Mouse (Mus musculus) heart, embryonic 15.5 days (tissue): Measurements from ENCODE around the gene Fbln5. TPM values are rescaled to one million over a fixed set of nuclear protein-coding genes. Genes with fewer than 3 reads are reported as not detected.

Source experiments
- ATAC-seq: fragments of 200-750 bp; cut with Nextera tagmentation; replicated peaks from 2 replicates; pipeline ENCODE4 v1.8.0; 2017; ENCODE audit warnings: low read depth, moderate TSS enrichment; ENCODE audit not compliant: insufficient number of reproducible peaks, insufficient read depth, low FRiP score
- H3K27ac ChIP-seq: fragments of 300-500 bp; sonication (generic); 2 replicates; pipeline ENCODE4 v1.5.1; 2015; ENCODE audit warnings: mild to moderate bottlenecking, inconsistent platforms
- H3K27me3 ChIP-seq: fragments of 300-500 bp; sonication (generic); 2 replicates; pipeline ENCODE4 v1.6.1; 2015; ENCODE audit warnings: inconsistent platforms
- H3K36me3 ChIP-seq: fragments of 300-500 bp; sonication (generic); 2 replicates; pipeline ENCODE4 v1.6.1; 2015; ENCODE audit warnings: mild to moderate bottlenecking, inconsistent platforms
- H3K4me1 ChIP-seq: fragments of 300-500 bp; sonication (generic); replicated peaks from 2 replicates; pipeline ENCODE4 v1.6.1; 2015; ENCODE audit warnings: inconsistent platforms
- H3K4me2 ChIP-seq: fragments of 300-500 bp; sonication (generic); 2 replicates; pipeline ENCODE4 v1.6.1; 2015; ENCODE audit warnings: inconsistent platforms, mild to moderate bottlenecking, moderate library complexity
- H3K4me3 ChIP-seq: fragments of 300-500 bp; sonication (generic); 2 replicates; pipeline ENCODE4 v1.5.1; 2015; ENCODE audit warnings: mild to moderate bottlenecking, inconsistent platforms
- H3K9ac ChIP-seq: fragments of 300-500 bp; sonication (generic); 2 replicates; pipeline ENCODE4 v1.6.1; 2015; ENCODE audit warnings: mild to moderate bottlenecking, inconsistent platforms
- H3K9me3 ChIP-seq: fragments of 300-500 bp; sonication (generic); replicated peaks from 2 replicates; pipeline ENCODE4 v1.6.1; 2016; ENCODE audit warnings: inconsistent platforms
- WGBS: fragments of 180-500 bp; shearing (Covaris S2); methylation state at CpG from one replicate; pipeline ENCODE4 v1.1.7; 2015; ENCODE audit warnings: mixed read lengths; 5-methylcytosine and 5-hydroxymethylcytosine counted together
- polyA plus RNA-seq: library from polyadenylated mRNA; unstranded; fragments of >200 nt; fragmentation: Nextera tagmentation; extraction: Ambion mirVana; gene quantifications from 2 replicates; pipeline ENCODE4 v1.2.1, GENCODE M21; 2015

The Fbln5 gene
- polyA plus RNA-seq = 215 and 348 TPM in 2 replicates

- H3K9me3 ChIP-seq = no peaks in the 10 kb centered on the region
- H3K4me1 ChIP-seq = peaks cover 14% of the 10 kb centered on the region
- H3K4me2 ChIP-seq = peak within 1 kb of the TSS; percentile 94
- 1% methylated on average over 46 of the region's 46 CpGs for WGBS
- H3K4me3 ChIP-seq = peak within 1 kb of the TSS; percentile 58
- H3K9ac ChIP-seq = peak within 1 kb of the TSS; percentile 49
- no peaks in the 10 kb centered on the region for H3K36me3 ChIP-seq
- H3K27ac ChIP-seq = peak within 1 kb of the TSS; percentile 77
- ATAC-seq = peak; percentile 82
- no peaks in the 10 kb centered on the region for H3K27me3 ChIP-seq
Measured at GRCm38 (mm10) chr12:101818608-101819370, at the start of gene Fbln5. TSS of gene Fbln5 (minus strand) at chr12:101819055.

DNA sequence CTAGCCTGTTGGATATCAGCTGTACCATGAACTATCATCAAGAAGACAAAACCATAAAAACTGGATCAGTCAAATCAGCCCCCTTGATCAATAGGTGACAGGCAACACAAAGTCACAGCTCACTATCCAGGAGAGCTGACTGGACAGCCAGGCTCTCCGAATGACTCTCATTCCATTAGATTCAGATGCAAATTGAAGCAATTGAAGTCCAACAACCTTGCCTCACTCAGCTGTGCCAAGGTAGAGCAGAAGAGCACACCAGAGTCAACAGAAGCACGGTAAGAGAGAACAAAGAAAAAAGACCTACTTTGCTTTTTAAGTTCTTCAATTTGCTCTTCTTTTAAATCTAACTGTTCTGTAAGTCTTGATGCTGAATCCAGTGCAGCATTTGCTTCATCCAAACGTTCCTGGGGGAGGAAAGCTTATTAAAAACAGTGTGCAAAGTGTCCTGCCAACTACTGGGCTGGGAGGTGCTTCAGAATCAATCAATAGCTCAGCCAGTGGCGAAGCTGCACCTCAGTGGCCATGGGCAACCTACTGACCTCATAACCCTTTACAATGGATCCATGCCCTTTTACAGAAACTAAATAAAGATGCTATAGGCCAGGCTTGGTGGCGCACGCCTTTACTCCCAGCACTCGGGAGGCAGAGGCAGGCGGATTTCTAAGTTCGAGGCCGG, 43.6 kb upstream of the Fbln5 start:
- Histone ChIP-seq H3K27ac (no peak overlapping the region), H3K4me1 (no peaks in the 10 kb centered on the region), H3K9me3 (no peaks in the 10 kb centered on the region), H3K4me3 (no peak overlapping the region), H3K9ac (no peak overlapping the region), H3K36me3 (peaks cover 18% of the 10 kb centered on the region; the same call in 1 of the 2 replicates), H3K4me2 (no peak overlapping the region), H3K27me3 (no peaks in the 10 kb centered on the region)
- WGBS = 88% methylated on average over 10 of the region's 10 CpGs
- ATAC-seq = no peak

GRCm38 (mm10) chr12:101860256-101860655, 41.4 kb upstream of the Fbln5 start:
- no peak overlapping the region for H3K4me3 ChIP-seq
- H3K4me2 ChIP-seq = no peak overlapping the region
- 78% methylated on average over 1 of the region's 1 CpGs for WGBS

GRCm38 (mm10) chr12:101858011-101858410, 39.2 kb upstream of the Fbln5 start:
- WGBS = 67% methylated on average over 5 of the region's 5 CpGs
- Histone ChIP-seq H3K4me2 (no peak overlapping the region), H3K27me3 (no peaks in the 10 kb centered on the region), H3K36me3 (peaks cover 3% of the 10 kb centered on the region; the same call in 1 of the 2 replicates), H3K4me3 (no peak overlapping the region), H3K27ac (0 out of 2 replicates have a peak overlapping the region, but pooled peaks have one; percentile 9), H3K9me3 (no peaks in the 10 kb centered on the region), H3K4me1 (no peaks in the 10 kb centered on the region), H3K9ac (no peak overlapping the region)
- ATAC-seq = no peak

More at GRCm38 (mm10) chr12:101860256-101860655, 41.4 kb upstream of the Fbln5 start:
- Histone ChIP-seq H3K9me3 (no peaks in the 10 kb centered on the region), H3K27me3 (no peaks in the 10 kb centered on the region), H3K4me1 (no peaks in the 10 kb centered on the region), H3K9ac (no peak overlapping the region), H3K27ac (no peak overlapping the region), H3K36me3 (peaks cover 9% of the 10 kb centered on the region; the same call in 1 of the 2 replicates)
- no peak for ATAC-seq

- Histone ChIP-seq H3K9ac (no peak overlapping the region), H3K4me1 (peaks cover 19% of the 10 kb centered on the region), H3K4me2 (no peak overlapping the region), H3K27me3 (no peaks in the 10 kb centered on the region), H3K27ac (no peak overlapping the region), H3K4me3 (no peak overlapping the region), H3K36me3 (no peaks in the 10 kb centered on the region), H3K9me3 (no peaks in the 10 kb centered on the region)
- no peak for ATAC-seq
- 93% methylated on average over 11 of the region's 11 CpGs for WGBS
Measured at GRCm38 (mm10) chr12:101854336-101854735, 35.5 kb upstream of the Fbln5 start.

DNA sequence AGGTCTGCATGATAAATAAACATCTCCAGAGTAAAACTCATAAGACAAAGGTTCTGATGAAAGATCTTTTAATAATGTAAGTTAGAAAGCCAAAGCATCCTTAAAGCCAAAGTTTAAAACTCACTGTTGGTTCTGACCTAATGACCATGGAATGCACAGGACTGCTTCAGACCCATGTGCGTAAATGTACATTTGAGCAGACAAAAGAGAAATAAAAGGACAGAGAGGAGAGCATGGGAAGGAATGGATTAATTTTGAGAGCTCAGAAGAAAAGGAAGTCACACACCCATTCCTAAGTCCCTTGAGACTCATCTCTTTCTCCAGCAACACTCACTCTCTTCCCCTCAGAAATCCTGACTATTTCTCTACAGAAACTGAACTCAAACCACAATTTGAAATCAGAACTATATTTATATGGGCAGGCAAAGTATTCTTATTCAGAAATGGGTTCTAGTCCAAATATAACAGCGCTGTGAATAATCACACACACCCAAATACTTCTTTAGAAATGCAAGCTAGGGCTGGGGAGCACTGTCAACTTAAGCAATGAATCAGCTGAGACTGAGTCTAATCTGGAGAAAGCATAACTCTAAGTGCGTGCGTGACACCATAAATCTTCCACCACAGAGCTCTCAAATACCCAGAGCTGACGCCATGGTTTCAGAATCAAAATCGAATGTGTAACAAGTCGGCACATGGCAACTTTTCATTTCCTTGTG, 33.1 kb upstream of the Fbln5 start:
- Histone ChIP-seq H3K27me3 (no peaks in the 10 kb centered on the region), H3K9me3 (no peaks in the 10 kb centered on the region), H3K4me2 (0 out of 2 replicates have a peak overlapping the region, but pooled peaks have one; percentile 18), H3K27ac (peak overlapping the region; percentile 63), H3K4me3 (no peak overlapping the region), H3K9ac (no peak overlapping the region), H3K4me1 (peaks cover 19% of the 10 kb centered on the region), H3K36me3 (no peaks in the 10 kb centered on the region)
- no peak for ATAC-seq
- 48% methylated on average over 7 of the region's 7 CpGs for WGBS

DNA sequence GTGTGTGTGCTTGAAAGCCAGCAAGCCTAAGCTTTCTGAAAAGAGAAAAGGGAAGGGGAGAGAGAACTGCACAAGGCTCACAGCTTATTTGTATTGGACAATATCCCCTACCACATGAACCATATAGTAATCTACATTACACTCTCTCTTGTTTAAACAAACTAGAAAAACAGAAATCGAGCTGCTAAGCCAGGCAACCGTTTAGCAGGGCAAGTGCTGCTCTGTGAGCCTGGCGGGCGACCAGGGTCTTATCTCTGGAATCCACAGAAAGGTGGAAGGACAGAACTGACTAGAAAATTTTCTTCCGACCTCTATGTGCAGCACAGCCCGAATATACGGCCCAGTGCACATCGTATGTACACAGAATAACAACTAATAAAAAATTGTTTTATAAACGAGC, 32.5 kb upstream of the Fbln5 start:
- Histone ChIP-seq H3K4me2 (0 out of 2 replicates have a peak overlapping the region, but pooled peaks have one; percentile 18), H3K4me3 (no peak overlapping the region), H3K9me3 (no peaks in the 10 kb centered on the region), H3K27me3 (no peaks in the 10 kb centered on the region), H3K9ac (no peak overlapping the region), H3K4me1 (peaks cover 19% of the 10 kb centered on the region), H3K27ac (peak overlapping the region; percentile 63), H3K36me3 (peaks cover 3% of the 10 kb centered on the region; the same call in 1 of the 2 replicates)
- peak; percentile 22; the same call in 1 of the 2 replicates for ATAC-seq
- WGBS = 29% methylated on average over 9 of the region's 9 CpGs

- H3K4me3 ChIP-seq = no peak overlapping the region
- no peaks in the 10 kb centered on the region for H3K27me3 ChIP-seq
- H3K4me2 ChIP-seq = no peak overlapping the region
- 89% methylated on average over 10 of the region's 10 CpGs for WGBS
- no peak overlapping the region for H3K27ac ChIP-seq
- no peak overlapping the region for H3K9ac ChIP-seq
- peaks cover 34% of the 10 kb centered on the region for H3K36me3 ChIP-seq
- H3K9me3 ChIP-seq = no peaks in the 10 kb centered on the region
- H3K4me1 ChIP-seq = no peaks in the 10 kb centered on the region
- ATAC-seq = no peak
Measured at GRCm38 (mm10) chr12:101836546-101837274, 17.9 kb upstream of the Fbln5 start.

DNA sequence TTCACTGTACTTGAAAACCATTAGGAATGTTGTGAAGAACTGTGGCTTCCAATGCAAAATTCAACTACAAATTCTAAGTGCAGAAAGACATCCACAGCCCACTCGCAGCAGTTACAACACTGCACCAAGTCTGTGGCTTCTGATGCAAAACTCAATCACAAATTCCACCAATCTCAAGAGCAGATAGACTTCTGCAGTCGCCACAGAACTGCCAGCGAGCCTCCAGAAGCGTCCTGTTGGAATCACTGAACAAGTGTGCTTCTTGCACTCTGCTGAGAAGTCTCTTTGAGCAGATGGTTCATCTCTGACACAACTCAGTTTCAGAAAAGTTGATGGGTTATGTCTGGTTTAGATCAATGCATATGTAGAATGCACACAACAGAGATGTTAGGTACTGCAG, 15.9 kb upstream of the Fbln5 start:
- H3K4me1 ChIP-seq = peaks cover 11% of the 10 kb centered on the region
- H3K27ac ChIP-seq = no peak overlapping the region
- no peak overlapping the region for H3K9ac ChIP-seq
- ATAC-seq = no peak
- no peaks in the 10 kb centered on the region for H3K9me3 ChIP-seq
- H3K4me2 ChIP-seq = no peak overlapping the region
- peaks cover 34% of the 10 kb centered on the region for H3K36me3 ChIP-seq
- no peaks in the 10 kb centered on the region for H3K27me3 ChIP-seq
- no peak overlapping the region for H3K4me3 ChIP-seq
- 82% methylated on average over 4 of the region's 4 CpGs for WGBS

- Histone ChIP-seq H3K9ac (no peak overlapping the region), H3K27me3 (no peaks in the 10 kb centered on the region), H3K36me3 (peaks cover 33% of the 10 kb centered on the region), H3K4me1 (peaks cover 14% of the 10 kb centered on the region), H3K9me3 (no peaks in the 10 kb centered on the region), H3K27ac (no peak overlapping the region), H3K4me3 (no peak overlapping the region), H3K4me2 (no peak overlapping the region)
- 86% methylated on average over 8 of the region's 8 CpGs for WGBS
- no peak for ATAC-seq
Measured at GRCm38 (mm10) chr12:101833776-101834175, 14.9 kb upstream of the Fbln5 start.
